Mouse (Mus musculus) neural tube, embryonic 15.5 days (tissue): ENCODE measurements at regions not wholly inside any gene's neighbourhood (a gene's known extent, or its start where the extent isn't known, plus 50 kb on each side); places are given as distances from the start of the nearest gene placed in this dataset.
A peak's percentile ranks its signal among the peaks of the same experiment; 100 is the strongest.

Source experiments
- ATAC-seq: fragments of 200-750 bp; cut with Nextera tagmentation; 2 replicates; pipeline ENCODE4 v1.8.0; 2017; ENCODE audit warnings: mild to moderate bottlenecking, moderate TSS enrichment, moderate library complexity; ENCODE audit not compliant: low FRiP score
- H3K27ac ChIP-seq: fragments of 300-500 bp; sonication (generic); replicated peaks from 2 replicates; pipeline ENCODE4 v1.5.1; 2015; ENCODE audit warnings: mild to moderate bottlenecking, inconsistent platforms
- H3K27me3 ChIP-seq: fragments of 300-500 bp; sonication (generic); replicated peaks from 2 replicates; pipeline ENCODE4 v1.6.1; 2015; ENCODE audit warnings: inconsistent platforms
- H3K36me3 ChIP-seq: fragments of 300-500 bp; sonication (generic); 2 replicates; pipeline ENCODE4 v1.6.1; 2015; ENCODE audit warnings: inconsistent platforms
- H3K4me1 ChIP-seq: fragments of 300-500 bp; sonication (generic); 2 replicates; pipeline ENCODE4 v1.6.1; 2015; ENCODE audit warnings: inconsistent platforms
- H3K4me2 ChIP-seq: fragments of 300-500 bp; sonication (generic); 2 replicates; pipeline ENCODE4 v1.6.1; 2015; ENCODE audit warnings: inconsistent platforms, mild to moderate bottlenecking, moderate library complexity
- H3K4me3 ChIP-seq: fragments of 300-500 bp; sonication (generic); replicated peaks from 2 replicates; pipeline ENCODE4 v1.5.1; 2015; ENCODE audit warnings: mild to moderate bottlenecking, inconsistent platforms
- H3K9ac ChIP-seq: fragments of 300-500 bp; sonication (generic); replicated peaks from 2 replicates; pipeline ENCODE4 v1.6.1; 2015; ENCODE audit warnings: mild to moderate bottlenecking, inconsistent platforms
- H3K9me3 ChIP-seq: fragments of 300-500 bp; sonication (generic); replicated peaks from 2 replicates; pipeline ENCODE4 v1.6.1; 2016; ENCODE audit warnings: inconsistent platforms
- WGBS: fragments of 180-500 bp; shearing (Covaris S2); methylation state at CpG from one replicate; pipeline ENCODE4 v1.1.7; 2015; ENCODE audit warnings: mixed read lengths; 5-methylcytosine and 5-hydroxymethylcytosine counted together

DNA sequence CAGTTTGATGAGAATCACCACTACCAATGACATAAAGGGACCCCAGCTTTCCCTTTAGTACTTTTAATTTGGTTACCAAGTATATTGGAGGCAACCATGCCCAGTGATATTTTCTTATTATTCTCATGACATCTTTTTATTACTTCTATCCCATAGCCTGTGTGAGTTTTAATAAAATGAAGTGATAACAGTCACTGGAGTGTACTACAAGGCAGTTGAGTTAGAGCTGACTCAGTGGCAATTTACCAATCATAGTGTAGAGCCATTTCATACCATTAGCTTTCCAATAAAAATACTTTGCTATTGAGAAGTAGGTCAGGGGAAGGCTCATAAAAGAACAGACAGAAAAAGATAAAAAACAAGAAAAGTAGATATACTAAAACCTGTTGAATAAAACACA lies 353.2 kb upstream of the Galntl6 start:
- Histone ChIP-seq H3K9me3 (no peaks in the 10 kb centered on the region), H3K4me2 (no peak overlapping the region), H3K9ac (no peak overlapping the region), H3K4me3 (no peak overlapping the region), H3K4me1 (no peaks in the 10 kb centered on the region), H3K27ac (no peak overlapping the region), H3K27me3 (no peaks in the 10 kb centered on the region), H3K36me3 (no peaks in the 10 kb centered on the region)
- ATAC-seq, result peak; percentile 79

DNA sequence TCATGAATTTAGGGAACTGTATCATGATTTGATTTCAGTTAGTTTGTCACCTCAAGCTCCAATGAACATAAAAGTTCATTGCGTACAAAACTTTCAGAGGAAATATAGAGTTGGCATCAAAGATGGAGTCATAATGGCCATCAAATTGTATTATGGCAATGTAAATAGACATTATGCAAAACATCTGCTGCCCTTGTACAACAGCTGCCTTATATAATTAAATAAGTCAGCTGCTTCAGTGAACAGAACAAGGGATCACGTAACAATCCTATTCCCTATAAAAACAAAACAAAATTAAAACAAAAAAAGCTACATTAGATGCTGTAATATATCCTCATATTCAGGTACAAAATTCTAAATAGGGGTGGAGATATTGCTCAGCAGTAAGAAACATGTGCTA lies 320.4 kb upstream of the Galntl6 start:
- H3K4me1 ChIP-seq, result no peaks in the 10 kb centered on the region
- no peak overlapping the region for H3K4me3 ChIP-seq
- H3K9me3 ChIP-seq, result no peaks in the 10 kb centered on the region
- ATAC-seq, result no peak
- H3K27me3 ChIP-seq, result no peaks in the 10 kb centered on the region
- no peaks in the 10 kb centered on the region for H3K36me3 ChIP-seq
- 73% methylated on average over 2 of the region's 2 CpGs for WGBS
- H3K9ac ChIP-seq, result no peak overlapping the region
- no peak overlapping the region for H3K4me2 ChIP-seq
- no peak overlapping the region for H3K27ac ChIP-seq

DNA sequence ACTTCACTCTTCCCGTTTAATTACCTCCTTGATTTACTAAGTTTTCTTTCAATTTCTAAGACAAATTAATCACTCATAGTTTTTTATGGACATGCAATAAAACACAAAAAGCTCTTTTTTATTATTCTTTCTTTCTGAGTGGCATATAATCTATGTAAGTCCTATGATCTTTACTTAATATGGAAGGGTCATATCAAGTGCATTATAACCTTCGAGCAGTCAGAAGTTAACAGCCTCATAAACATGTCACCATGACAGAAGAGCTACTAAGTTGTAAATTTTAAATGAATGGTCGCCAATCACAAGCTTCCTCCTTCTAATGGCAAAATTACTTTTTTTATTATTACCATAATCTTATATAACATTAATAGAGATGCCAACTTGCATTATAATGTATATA lies 312.2 kb upstream of the Galntl6 start:
- no peak for ATAC-seq
- Histone ChIP-seq H3K27ac (no peak overlapping the region), H3K36me3 (no peaks in the 10 kb centered on the region), H3K4me2 (no peak overlapping the region), H3K4me3 (no peak overlapping the region), H3K27me3 (no peaks in the 10 kb centered on the region), H3K4me1 (no peaks in the 10 kb centered on the region), H3K9me3 (no peaks in the 10 kb centered on the region), H3K9ac (no peak overlapping the region)
- 60% methylated on average over 3 of the region's 3 CpGs for WGBS

DNA sequence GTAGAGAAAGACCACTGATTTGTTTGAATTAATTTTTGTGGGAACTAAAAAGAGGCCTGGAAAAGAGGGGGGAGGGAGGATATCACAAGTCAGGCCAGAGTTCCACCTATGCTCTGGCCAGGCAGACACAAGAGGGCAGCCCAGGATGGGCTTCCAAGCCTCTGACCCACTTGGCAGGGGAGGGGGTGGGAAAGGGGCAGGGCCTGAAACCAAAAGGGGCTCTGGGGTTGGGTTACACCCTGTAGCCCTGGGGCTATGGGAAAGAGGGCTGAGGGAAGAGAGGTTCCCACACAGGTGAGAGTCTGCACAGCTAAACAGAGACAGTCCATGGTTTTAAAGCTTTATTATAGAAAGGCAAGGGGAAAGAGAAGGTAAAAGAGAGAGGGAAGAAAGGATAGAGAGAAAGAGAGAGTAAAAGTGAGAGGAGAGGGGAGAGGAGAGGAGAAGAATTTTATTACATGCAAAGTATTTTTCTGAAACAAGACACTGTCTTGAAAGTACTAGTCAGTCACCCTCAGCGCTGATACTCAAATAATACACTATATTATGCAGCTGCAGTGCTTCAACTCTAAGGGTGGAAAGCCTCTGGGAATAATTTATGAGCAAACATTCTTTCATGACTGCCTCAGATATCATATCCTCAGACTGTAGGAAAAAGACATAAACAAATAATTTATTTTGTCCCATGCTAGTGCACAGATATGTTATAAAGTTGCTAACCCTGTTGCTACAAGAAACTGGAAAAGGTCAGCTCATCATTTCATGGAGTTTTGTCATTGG lies 262.3 kb upstream of the Galntl6 start:
- Histone ChIP-seq H3K9ac (no peak overlapping the region), H3K27me3 (no peaks in the 10 kb centered on the region), H3K4me3 (no peak overlapping the region), H3K27ac (no peak overlapping the region), H3K4me2 (no peak overlapping the region), H3K36me3 (no peaks in the 10 kb centered on the region), H3K4me1 (no peaks in the 10 kb centered on the region), H3K9me3 (no peaks in the 10 kb centered on the region)
- ATAC-seq, result no peak
- WGBS, result 48% methylated on average over 1 of the region's 1 CpGs

DNA sequence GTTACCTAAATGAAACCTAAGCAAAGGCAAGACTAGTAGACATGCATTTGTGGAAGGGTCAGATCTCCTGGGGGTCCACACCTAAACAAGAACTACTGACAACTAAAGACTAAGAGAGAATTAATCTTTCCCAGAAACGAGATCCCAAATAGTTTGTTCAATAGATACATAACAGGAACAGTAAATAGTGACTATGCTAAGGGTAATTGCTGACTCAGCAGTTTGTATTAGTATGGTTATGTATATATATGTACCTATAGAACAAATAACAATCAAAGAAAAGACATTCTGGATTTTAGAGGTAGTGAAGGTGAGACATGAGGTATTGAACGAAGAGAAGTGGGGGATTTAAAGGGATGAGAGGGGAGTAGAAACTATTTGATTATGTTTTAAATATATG lies 218.3 kb upstream of the Galntl6 start:
- WGBS, result 91% methylated on average over 2 of the region's 2 CpGs
- Histone ChIP-seq H3K4me3 (no peak overlapping the region), H3K36me3 (no peaks in the 10 kb centered on the region), H3K4me2 (no peak overlapping the region), H3K27me3 (no peaks in the 10 kb centered on the region), H3K4me1 (no peaks in the 10 kb centered on the region), H3K9me3 (no peaks in the 10 kb centered on the region), H3K27ac (no peak overlapping the region), H3K9ac (no peak overlapping the region)
- ATAC-seq, result no peak

DNA sequence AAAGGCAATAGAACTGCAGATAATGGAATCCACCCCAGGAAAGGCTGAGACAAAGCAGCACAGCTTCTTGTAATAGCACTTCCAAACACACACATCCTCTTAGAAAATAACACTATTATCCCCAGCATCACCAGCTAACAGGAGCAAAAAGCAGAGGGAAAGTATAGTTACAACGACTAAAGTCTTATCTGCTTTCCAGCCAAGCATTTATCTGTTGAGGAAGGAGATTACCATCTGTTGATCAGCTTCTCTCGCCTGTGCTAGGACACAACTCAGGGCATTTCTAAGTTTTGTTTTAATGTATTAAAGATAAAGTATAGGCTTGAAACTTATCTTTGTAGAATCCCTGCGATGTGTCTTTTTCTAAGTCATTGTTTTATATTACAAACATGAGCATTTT lies 200.8 kb upstream of the Galntl6 start:
- Histone ChIP-seq H3K27ac (no peak overlapping the region), H3K36me3 (no peaks in the 10 kb centered on the region), H3K4me1 (no peaks in the 10 kb centered on the region), H3K4me3 (no peak overlapping the region), H3K9me3 (no peaks in the 10 kb centered on the region), H3K4me2 (no peak overlapping the region), H3K9ac (no peak overlapping the region), H3K27me3 (no peaks in the 10 kb centered on the region)
- WGBS, result 75% methylated on average over 3 of the region's 3 CpGs
- ATAC-seq, result no peak

GRCm38 (mm10) chr8:59091274-59091856 lies 178.9 kb upstream of the Galntl6 start:
- H3K9ac ChIP-seq, result no peak overlapping the region
- H3K36me3 ChIP-seq, result no peaks in the 10 kb centered on the region
- ATAC-seq, result peak; percentile 69; the same call in 1 of the 2 replicates
- WGBS, result 40% methylated on average over 4 of the region's 4 CpGs
- no peaks in the 10 kb centered on the region for H3K4me1 ChIP-seq
- H3K4me3 ChIP-seq, result no peak overlapping the region
- no peak overlapping the region for H3K4me2 ChIP-seq
- no peaks in the 10 kb centered on the region for H3K9me3 ChIP-seq
- no peaks in the 10 kb centered on the region for H3K27me3 ChIP-seq
- no peak overlapping the region for H3K27ac ChIP-seq
